Comparison of ENCODE assay signal across 11 mouse cellular contexts in genomic region chr7:30393631-30394030, GRCm38 (mm10). TPM values are rescaled to one million over a fixed set of nuclear protein-coding genes. Genes with fewer than 3 reads are reported as not detected.
DNase-seq lines count a peak whose midpoint lies in the region; ATAC-seq and TF ChIP-seq lines count a peak whose summit lies in the region.
"Had no signal": no experiment of that assay in that cellular context is flagged by ENCODE, and none has a peak within 500 bp of the region (broad histone marks: within the 10 kb centered on the region; RNA-seq: fewer than 3 reads in every experiment).

No protein-coding gene starts in this region.

- DNase-seq in heart, adult 2 months: no peak
- no peak for DNase-seq in heart, postnatal 4 days
- no peak for DNase-seq in liver, adult 2 months (ENCODE audit: extremely low read depth, low read depth, low spot score)
- no peak for DNase-seq in liver
- DNase-seq in induced T-regulatory cell, adult 2 months (ENCODE audit: low read depth): peak; percentile 65
- DNase-seq in thymus, adult 2 months: no peak
- DNase-seq in spleen, postnatal 36 days (ENCODE audit: low spot score in 2 of 2): no peak
- DNase-seq: cerebellum, adult 2 months; right cerebral cortex, postnatal 4 days had no signal

- TF ChIP-seq CTCF in heart, adult 2 months (IDR thresholded peaks at IDR 0.05): no peak
- TF ChIP-seq CTCF in liver, adult 2 months (IDR thresholded peaks at IDR 0.05; ENCODE audit: low read depth, low read length): no peak
- no peak for TF ChIP-seq CTCF in thymus, adult 2 months (IDR thresholded peaks at IDR 0.05; ENCODE audit: borderline replicate concordance, control insufficient read depth, extremely low read depth, insufficient read depth, low read length, poor library complexity)

- H3K36me3 ChIP-seq in heart, adult 2 months (ENCODE audit: control insufficient read depth, insufficient read depth, low read length): no peaks in the 10 kb centered on the region
- H3K36me3 ChIP-seq in liver, adult 2 months (ENCODE audit: control insufficient read depth, insufficient read depth, low read length): no peaks in the 10 kb centered on the region
- no peaks in the 10 kb centered on the region for H3K36me3 ChIP-seq in thymus, adult 2 months (ENCODE audit: control insufficient read depth, insufficient read depth, low read length)
- H3K36me3 ChIP-seq: neural tube, embryonic 12.5 days had no signal

- no peaks in the 10 kb centered on the region for H3K4me1 ChIP-seq in heart, adult 2 months (ENCODE audit: control insufficient read depth, insufficient read depth, low read length)
- no peaks in the 10 kb centered on the region for H3K4me1 ChIP-seq in liver, adult 2 months (ENCODE audit: control insufficient read depth, insufficient read depth, low read length)
- H3K4me1 ChIP-seq in thymus, adult 2 months (replicated peaks; ENCODE audit: control insufficient read depth, insufficient read depth, low read length): peaks cover 17% of the 10 kb centered on the region
- H3K4me1 ChIP-seq: neural tube, embryonic 12.5 days had no signal

- H3K27me3 ChIP-seq in heart, adult 2 months (ENCODE audit: control insufficient read depth, insufficient read depth, low read length): no peaks in the 10 kb centered on the region
- no peaks in the 10 kb centered on the region for H3K27me3 ChIP-seq in liver, adult 2 months (ENCODE audit: control insufficient read depth, insufficient read depth, low read length)
- H3K27me3 ChIP-seq in thymus, adult 2 months (ENCODE audit: control insufficient read depth, insufficient read depth, low read length): no peaks in the 10 kb centered on the region
- H3K27me3 ChIP-seq: neural tube, embryonic 12.5 days had no signal

- H3K4me3 ChIP-seq in heart, adult 2 months: no peak overlapping the region
- no peak overlapping the region for H3K4me3 ChIP-seq in liver, adult 2 months (ENCODE audit: insufficient read depth, low read depth, low read length)
- peak overlapping the region; percentile 25 for H3K4me3 ChIP-seq in thymus, adult 2 months (ENCODE audit: control insufficient read depth, insufficient read depth, low read length)
- H3K4me3 ChIP-seq: neural tube, embryonic 12.5 days had no signal

- no peak for ATAC-seq in activated CD4-positive, CD25-positive, alpha-beta regulatory T cell, adult 4 months

- no peak overlapping the region for H3K9ac ChIP-seq in heart, adult 2 months (ENCODE audit: low read depth, low read length)
- H3K9ac ChIP-seq in liver, adult 2 months (ENCODE audit: low read depth, low read length): no peak overlapping the region
- H3K9ac ChIP-seq: neural tube, embryonic 12.5 days had no signal

- intact Hi-C loops in heart, adult 2 months (cut with DNase I): no loop called here

- no peak for TF ChIP-seq POLR2A in heart, adult 2 months (IDR thresholded peaks at IDR 0.05; ENCODE audit: insufficient read depth, low read depth, low read length)
- no peak for TF ChIP-seq POLR2A in liver, adult 2 months (IDR thresholded peaks at IDR 0.05; ENCODE audit: extremely low read depth, insufficient read depth, low read length)
- no peak for TF ChIP-seq POLR2A in thymus, adult 2 months (IDR thresholded peaks at IDR 0.05; ENCODE audit: control insufficient read depth, extremely low read depth, insufficient read depth, low read length, poor library complexity)

- H3K79me2 ChIP-seq in heart, adult 2 months (replicated peaks; ENCODE audit: control insufficient read depth, insufficient read depth, low read length): no peaks in the 10 kb centered on the region
- H3K79me2 ChIP-seq in liver, adult 2 months (ENCODE audit: control insufficient read depth, insufficient read depth, low read length): no peaks in the 10 kb centered on the region

- 76% methylated on average over 4 of the region's 4 CpGs for WGBS in heart, adult 2 months
- WGBS in liver, adult 2 months: 81% methylated on average over 4 of the region's 4 CpGs
- 11% methylated on average over 4 of the region's 4 CpGs for WGBS in thymus, adult 2 months

- H3K27ac ChIP-seq in heart, adult 2 months: peak overlapping the region; percentile 36
- peak overlapping the region; percentile 31 for H3K27ac ChIP-seq in liver, adult 2 months (replicated peaks; ENCODE audit: insufficient read depth, low read depth, low read length)
- peak overlapping the region; percentile 93 for H3K27ac ChIP-seq in thymus, adult 2 months (ENCODE audit: control insufficient read depth, insufficient read depth, low read length)
- H3K27ac ChIP-seq: neural tube, embryonic 12.5 days had no signal

- no peak for TF ChIP-seq EP300 in heart, adult 2 months (IDR thresholded peaks at IDR 0.05; ENCODE audit: insufficient read depth, low read depth, low read length)

RNA-seq across cellular contexts. Expression of gene Tyrobp, which starts 19.9 kb away (rescaled TPM):
- total RNA-seq in heart, adult 2 months (2021): 10 to 100 TPM; 20.1 to 23.6 TPM
- polyA plus RNA-seq in heart, adult 2 months (2012; rRNA removed): 62.7 and 65.5 TPM in 2 replicates
- total RNA-seq in heart, postnatal 4 days (2021): 10 to 100 TPM; 11.1 to 13.5 TPM
- 46.1 and 57.6 TPM in 2 replicates for total RNA-seq in liver, adult 2 months (2014; rRNA removed)
- 48.1 and 86.4 TPM in 2 replicates for polyA plus RNA-seq in liver, adult 2 months (2012; rRNA removed)
- polyA plus RNA-seq in thymus, adult 2 months (2012; rRNA removed): 273 and 417 TPM in 2 replicates
- 1 to 10 TPM in 1 of 2 experiments, not detected in 1; 8.1 TPM for polyA plus RNA-seq in activated CD4-positive, CD25-positive, alpha-beta regulatory T cell, adult 4 months (2017; shearing (Covaris generic))

RNA-seq across cellular contexts. Expression of gene Hcst, which starts 26.0 kb away (rescaled TPM):
- total RNA-seq in heart, adult 2 months (2021): under 1 TPM in 1 of 2 experiments, not detected in 1; 0.59 TPM
- polyA plus RNA-seq in heart, adult 2 months (2012; rRNA removed): 4.8 TPM in 1 of 2 replicates, not detected in the other
- total RNA-seq in heart, postnatal 4 days (2021): under 1 TPM in 1 of 2 experiments, not detected in 1; 0.88 TPM
- 1.9 and 2.1 TPM in 2 replicates for total RNA-seq in liver, adult 2 months (2014; rRNA removed)
- 3.3 and 5.0 TPM in 2 replicates for polyA plus RNA-seq in liver, adult 2 months (2012; rRNA removed)
- polyA plus RNA-seq in thymus, adult 2 months (2012; rRNA removed): 212 and 279 TPM in 2 replicates
- 100 to 1,000 TPM; 433 to 632 TPM for polyA plus RNA-seq in activated CD4-positive, CD25-positive, alpha-beta regulatory T cell, adult 4 months (2017; shearing (Covaris generic))

RNA-seq across cellular contexts. Expression of gene Nfkbid, which starts 27.9 kb away (rescaled TPM):
- under 1 TPM; 0.47 to 0.66 TPM for total RNA-seq in heart, adult 2 months (2021)
- 0.94 and 1.3 TPM in 2 replicates for polyA plus RNA-seq in heart, adult 2 months (2012; rRNA removed)
- 1 to 10 TPM in 1 of 2 experiments, under 1 TPM in 1; 0.43 to 1.3 TPM for total RNA-seq in heart, postnatal 4 days (2021)
- total RNA-seq in liver, adult 2 months (2014; rRNA removed): 0.55 and 1.0 TPM in 2 replicates
- 0.52 and 0.92 TPM in 2 replicates for polyA plus RNA-seq in liver, adult 2 months (2012; rRNA removed)
- polyA plus RNA-seq in thymus, adult 2 months (2012; rRNA removed): 72.8 and 77.4 TPM in 2 replicates
- polyA plus RNA-seq in activated CD4-positive, CD25-positive, alpha-beta regulatory T cell, adult 4 months (2017; shearing (Covaris generic)): 10 to 100 TPM; 36.5 to 41.2 TPM

RNA-seq across cellular contexts. Expression of gene Lrfn3, which starts 31.1 kb away (rescaled TPM):
- 1 to 10 TPM; 1.1 to 1.3 TPM for total RNA-seq in heart, adult 2 months (2021)
- polyA plus RNA-seq in heart, adult 2 months (2012; rRNA removed): 1.4 and 1.9 TPM in 2 replicates
- total RNA-seq in heart, postnatal 4 days (2021): 1 to 10 TPM; 1.4 to 2.2 TPM
- 0.74 and 1.7 TPM in 2 replicates for total RNA-seq in liver, adult 2 months (2014; rRNA removed)
- polyA plus RNA-seq in liver, adult 2 months (2012; rRNA removed): 12.9 and 22.2 TPM in 2 replicates
- 0.78 and 1.1 TPM in 2 replicates for polyA plus RNA-seq in thymus, adult 2 months (2012; rRNA removed)
- polyA plus RNA-seq in activated CD4-positive, CD25-positive, alpha-beta regulatory T cell, adult 4 months (2017; shearing (Covaris generic)): not detected

RNA-seq across cellular contexts. Expression of gene Aplp1, which starts 51.7 kb away (rescaled TPM):
- total RNA-seq in heart, adult 2 months (2021): 1 to 10 TPM; 3.2 to 3.5 TPM
- polyA plus RNA-seq in heart, adult 2 months (2012; rRNA removed): 3.6 and 6.2 TPM in 2 replicates
- 1 to 10 TPM; 6.0 to 7.4 TPM for total RNA-seq in heart, postnatal 4 days (2021)
- total RNA-seq in liver, adult 2 months (2014; rRNA removed): 0.18 and 0.74 TPM in 2 replicates
- 0.65 and 0.70 TPM in 2 replicates for polyA plus RNA-seq in liver, adult 2 months (2012; rRNA removed)
- 5.9 and 6.0 TPM in 2 replicates for polyA plus RNA-seq in thymus, adult 2 months (2012; rRNA removed)
- polyA plus RNA-seq in activated CD4-positive, CD25-positive, alpha-beta regulatory T cell, adult 4 months (2017; shearing (Covaris generic)): 1 to 10 TPM; 3.0 to 4.3 TPM

Comparison
In these comparisons a context has a peak if more than half of its experiments do, and no peak if none do; other contexts are left out.
1. H3K27ac ChIP-seq: peak in every context shown above with its lines; median percentile 93 in thymus, adult 2 months; 36 in heart, adult 2 months; 31 in liver, adult 2 months.
2. RNA of gene Hcst, which starts 26.0 kb away (polyA plus RNA-seq): 433 to 632 TPM in activated CD4-positive, CD25-positive, alpha-beta regulatory T cell, adult 4 months and 212 to 279 TPM in thymus, adult 2 months; 3.3 to 5.0 TPM in liver, adult 2 months and 4.8 TPM in heart, adult 2 months; every median in the first group is over 10 times any median in the second.
3. RNA of gene Nfkbid, which starts 27.9 kb away (polyA plus RNA-seq): 72.8 to 77.4 TPM in thymus, adult 2 months and 36.5 to 41.2 TPM in activated CD4-positive, CD25-positive, alpha-beta regulatory T cell, adult 4 months; 0.94 to 1.3 TPM in heart, adult 2 months and 0.52 to 0.92 TPM in liver, adult 2 months; every median in the first group is over 10 times any median in the second.